Mouse (Mus musculus): Measurements from ENCODE around the gene Cdc42bpg.

- TF ChIP-seq CTCF (IDR thresholded peaks at IDR 0.05; ENCODE audit: low read depth, low read length) (peak; percentile 4), POLR2A (IDR thresholded peaks at IDR 0.05; ENCODE audit: insufficient read depth, low read length) (no peak)
Observed at GRCm38 (mm10) chr19:6331719-6332516, 25.7 kb downstream of the Cdc42bpg start.

All from ES-Bruce4 (cell line).